ENCODE assay signal across 8 mouse cellular contexts in genomic region chr7:101422069-101422468, GRCm38 (mm10). TPM values are rescaled to one million over a fixed set of nuclear protein-coding genes. Genes with fewer than 3 reads are reported as not detected.
DNase-seq lines count a peak whose midpoint lies in the region; ATAC-seq and TF ChIP-seq lines count a peak whose summit lies in the region.

No protein-coding gene starts in this region.

- no peak for ATAC-seq in forebrain, embryonic 15.5 days (replicated peaks)
- peak; percentile 15 for ATAC-seq in midbrain, embryonic 13.5 days

- H3K4me3 ChIP-seq in layer of hippocampus, adult 2 months, result peak overlapping the region; percentile 69
- H3K4me3 ChIP-seq in forebrain, embryonic 15.5 days, result peak overlapping the region; percentile 36
- H3K4me3 ChIP-seq in midbrain, embryonic 13.5 days (replicated peaks), result peak overlapping the region; percentile 29

- WGBS in forebrain, embryonic 15.5 days, result 7% methylated on average over 3 of the region's 3 CpGs
- 12% methylated on average over 3 of the region's 3 CpGs for WGBS in midbrain, embryonic 13.5 days

- peak overlapping the region; percentile 47 for H3K4me2 ChIP-seq in forebrain, embryonic 15.5 days (replicated peaks)
- H3K4me2 ChIP-seq in midbrain, embryonic 13.5 days (replicated peaks), result peak overlapping the region; percentile 53

- peak overlapping the region; percentile 40 for H3K9ac ChIP-seq in forebrain, embryonic 15.5 days (replicated peaks)
- H3K9ac ChIP-seq in midbrain, embryonic 13.5 days (replicated peaks), result peak overlapping the region; percentile 58

- no peaks in the 10 kb centered on the region for H3K36me3 ChIP-seq in forebrain, embryonic 15.5 days
- no peaks in the 10 kb centered on the region for H3K36me3 ChIP-seq in midbrain, embryonic 13.5 days

- peaks cover 63% of the 10 kb centered on the region for H3K4me1 ChIP-seq in forebrain, embryonic 15.5 days
- peaks cover 53% of the 10 kb centered on the region for H3K4me1 ChIP-seq in midbrain, embryonic 13.5 days (replicated peaks)

- no peaks in the 10 kb centered on the region for H3K9me3 ChIP-seq in forebrain, embryonic 15.5 days
- H3K9me3 ChIP-seq in midbrain, embryonic 13.5 days, result no peaks in the 10 kb centered on the region

- H3K27me3 ChIP-seq in forebrain, embryonic 15.5 days, result peaks cover 6% of the 10 kb centered on the region; the same call in 1 of the 2 replicates
- peaks cover 29% of the 10 kb centered on the region for H3K27me3 ChIP-seq in midbrain, embryonic 13.5 days

- no peak; the same call in 1 of the 2 replicates for TF ChIP-seq CTCF in layer of hippocampus, adult 2 months (conservative IDR thresholded peaks at IDR 0.05)

- no peak for DNase-seq in layer of hippocampus, adult 2 months (ENCODE audit: low spot score in 2 of 2)
- DNase-seq in layer of hippocampus, postnatal 14 days (ENCODE audit: low spot score in 2 of 2), result no peak
- DNase-seq in ZHBTc4 (ENCODE audit: low read depth, low spot score), result peak; percentile 47
- no peak for DNase-seq in urinary bladder, postnatal 36 days (ENCODE audit: low spot score in 2 of 2)
- DNase-seq in frontal cortex, adult 2 months (ENCODE audit: extremely low spot score in 1 of 2, low spot score in 1 of 2), result no peak
- no peak for DNase-seq in ovary, adult 18-20 months (ENCODE audit: low spot score)

- H3K27ac ChIP-seq in layer of hippocampus, adult 2 months, result peak overlapping the region; percentile 95
- H3K27ac ChIP-seq in forebrain, embryonic 15.5 days (replicated peaks), result peak overlapping the region; percentile 59
- 0 out of 2 replicates have a peak overlapping the region, but pooled peaks have one; percentile 51 for H3K27ac ChIP-seq in midbrain, embryonic 13.5 days

RNA-seq across cellular contexts. Expression of gene Pde2a, which starts 0.6 kb away (rescaled TPM):
- total RNA-seq in layer of hippocampus, adult 2 months (2021), result 100 to 1,000 TPM; 300 to 318 TPM
- total RNA-seq in layer of hippocampus, postnatal 14 days (2021), result 100 to 1,000 TPM; 239 to 248 TPM
- polyA plus RNA-seq in forebrain, embryonic 15.5 days (2015; fragmentation: Nextera tagmentation; extraction: Ambion mirVana), result 42.5 and 46.4 TPM in 2 replicates
- polyA plus RNA-seq in midbrain, embryonic 13.5 days (2015; fragmentation: Nextera tagmentation; extraction: Ambion mirVana), result 16.6 and 18.9 TPM in 2 replicates
- 186 and 189 TPM in 2 replicates for polyA plus RNA-seq in frontal cortex, adult 2 months (2012; rRNA removed)

RNA-seq across cellular contexts. Expression of gene Gm45837, which starts 11.4 kb away (rescaled TPM):
- total RNA-seq in layer of hippocampus, adult 2 months (2021), result 1 to 10 TPM in 1 of 2 experiments, not detected in 1; 2.4 TPM
- not detected for total RNA-seq in layer of hippocampus, postnatal 14 days (2021)
- polyA plus RNA-seq in forebrain, embryonic 15.5 days (2015; fragmentation: Nextera tagmentation; extraction: Ambion mirVana), result 0.87 TPM in 1 of 2 replicates, not detected in the other
- not detected in 2 replicates for polyA plus RNA-seq in midbrain, embryonic 13.5 days (2015; fragmentation: Nextera tagmentation; extraction: Ambion mirVana)
- 1.5 and 2.3 TPM in 2 replicates for polyA plus RNA-seq in frontal cortex, adult 2 months (2012; rRNA removed)
